Mouse (Mus musculus) CH12.LX (cell line): ENCODE measurements at regions not wholly inside any gene's neighbourhood (a gene's known extent, or its start where the extent isn't known, plus 50 kb on each side); places are given as distances from the start of the nearest gene placed in this dataset.

Experiments used
- CTCF ChIP-seq, 2 experiments: IDR thresholded peaks in 1 of 2; conservative IDR thresholded peaks in 1 of 2; 2 replicates each; pipeline ENCODE4 v1.5.1; 2011 to 2012; ENCODE audit warnings: low read depth in 2 of 2, low read length in 2 of 2, improper control_type of control experiment in 1 of 2, inconsistent platforms in 1 of 2, mild to moderate bottlenecking in 1 of 2, moderate library complexity in 1 of 2
- EP300 ChIP-seq: IDR thresholded peaks from 2 replicates; pipeline ENCODE4 v1.6.1; 2011; ENCODE audit warnings: low read length, improper control_type of control experiment
- MAZ ChIP-seq: IDR thresholded peaks from 2 replicates; pipeline ENCODE4 v1.6.1; 2012; ENCODE audit warnings: low read depth, mild to moderate bottlenecking, inconsistent platforms, low read length, improper control_type of control experiment, moderate library complexity
- NRF1 ChIP-seq: IDR thresholded peaks from 2 replicates; pipeline ENCODE4 v1.6.1; 2014; ENCODE audit warnings: low read depth, mild to moderate bottlenecking, inconsistent platforms, low read length, improper control_type of control experiment, moderate library complexity
- ZKSCAN1 ChIP-seq: IDR thresholded peaks from 2 replicates; pipeline ENCODE4 v1.6.1; 2012; ENCODE audit warnings: low read depth, inconsistent platforms, low read length, improper control_type of control experiment, borderline replicate concordance

- TF ChIP-seq ZKSCAN1 (no peak), NRF1 (no peak), CTCF (conservative IDR thresholded peaks at IDR 0.05 in 1 of 2, IDR thresholded peaks at IDR 0.05 in 1 of 2; ENCODE audit: low read depth in 2 of 2, low read length in 2 of 2) (no peak), EP300 (no peak), MAZ (no peak)
These were observed 766.0 kb upstream of the Map3k7 start for GRCm38 (mm10) chr4:31197852-31198251.
